13 mouse cellular contexts compared by ENCODE assay signal in the genomic region with DNA sequence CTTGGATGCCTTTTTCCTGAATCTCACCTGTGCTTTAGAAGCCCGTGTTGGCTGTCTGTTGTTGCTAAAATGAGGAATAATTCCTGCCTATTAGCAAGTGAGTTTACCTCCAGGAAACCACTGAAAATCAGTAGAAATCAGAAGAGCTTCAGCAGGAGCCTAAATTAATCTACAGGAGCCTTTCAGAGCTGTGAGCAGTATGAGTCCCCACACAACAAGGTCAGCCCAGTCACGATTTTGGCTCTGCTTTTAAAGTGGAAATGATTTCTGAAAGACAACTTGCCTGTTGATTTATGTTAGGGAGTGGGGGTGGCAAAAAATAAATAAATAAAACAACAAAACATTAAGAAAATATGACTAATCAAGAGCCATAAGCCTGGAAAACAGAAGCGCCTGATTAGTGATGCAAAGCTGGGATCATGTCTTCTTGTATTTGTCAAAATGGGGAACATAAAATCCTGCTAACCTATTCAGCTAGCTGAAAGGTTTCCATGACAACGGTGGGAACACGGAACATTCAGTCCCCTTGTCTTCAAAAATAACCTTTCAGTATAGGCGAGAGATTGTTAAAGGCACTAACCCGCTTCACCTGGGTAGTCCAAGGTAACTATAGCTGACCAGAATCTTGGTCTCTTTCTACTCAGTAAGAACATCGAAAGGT.
DNase-seq lines count a peak whose midpoint lies in the region; ATAC-seq and TF ChIP-seq lines count a peak whose summit lies in the region.
"Had no signal": no experiment of that assay in that cellular context is flagged by ENCODE, and none has a peak within 500 bp of the region (broad histone marks: within the 10 kb centered on the region; RNA-seq: fewer than 3 reads in every experiment).

No protein-coding gene starts in this region.

- TF ChIP-seq CTCF in MEL (IDR thresholded peaks at IDR 0.05 in 2 of 3, conservative IDR thresholded peaks at IDR 0.05 in 1 of 3; ENCODE audit: control insufficient read depth in 1 of 3, insufficient read depth in 1 of 3, low read depth in 2 of 3, low read length in 3 of 3, poor library complexity in 1 of 3, severe bottlenecking in 1 of 3) = no peak

- H3K27ac ChIP-seq in hindbrain, embryonic 16.5 days (ENCODE audit: low read depth, low read length) = 0 out of 2 replicates have a peak overlapping the region, but pooled peaks have one; percentile 48
- no peak overlapping the region for H3K27ac ChIP-seq in hindbrain, embryonic 12.5 days
- no peak overlapping the region for H3K27ac ChIP-seq in MEL (ENCODE audit: control insufficient read depth, low read depth, low read length)
- no peak overlapping the region for H3K27ac ChIP-seq in liver, embryonic 11.5 days (ENCODE audit: low read depth, low read length)
- H3K27ac ChIP-seq: embryonic facial prominence, embryonic 15.5 days; lung, embryonic 15.5 days had no signal

- 48% methylated on average over 8 of the region's 8 CpGs for whole genome bisulfite sequencing in hindbrain, embryonic 16.5 days
- WGBS in hindbrain, embryonic 12.5 days = 70% methylated on average over 8 of the region's 8 CpGs
- 77% methylated on average over 8 of the region's 8 CpGs for WGBS in liver, embryonic 11.5 days

- H3K9ac ChIP-seq in hindbrain, embryonic 16.5 days (ENCODE audit: low read depth, low read length) = no peak overlapping the region
- no peak overlapping the region for H3K9ac ChIP-seq in hindbrain, embryonic 12.5 days
- H3K9ac ChIP-seq in MEL (ENCODE audit: control insufficient read depth, low read depth, low read length, poor library complexity, severe bottlenecking) = no peak overlapping the region
- H3K9ac ChIP-seq in liver, embryonic 11.5 days (ENCODE audit: low read depth, low read length) = no peak overlapping the region
- H3K9ac ChIP-seq: embryonic facial prominence, embryonic 15.5 days; lung, embryonic 15.5 days had no signal

- H3K4me2 ChIP-seq in hindbrain, embryonic 16.5 days (ENCODE audit: low read length) = no peak overlapping the region
- H3K4me2 ChIP-seq in hindbrain, embryonic 12.5 days (replicated peaks) = no peak overlapping the region
- no peak overlapping the region for H3K4me2 ChIP-seq in liver, embryonic 11.5 days
- H3K4me2 ChIP-seq: embryonic facial prominence, embryonic 15.5 days; lung, embryonic 15.5 days had no signal

- intact Hi-C loops in left cerebral cortex, postnatal 36 days (cut with DNase I) = loop anchor here (10.0 kb wide), 1 partner anchor 95 kb away; no protein-coding TSS in a partner anchor

- no peaks in the 10 kb centered on the region for H3K27me3 ChIP-seq in hindbrain, embryonic 16.5 days (replicated peaks; ENCODE audit: control insufficient read depth, insufficient read depth, low read length)
- no peaks in the 10 kb centered on the region for H3K27me3 ChIP-seq in hindbrain, embryonic 12.5 days
- H3K27me3 ChIP-seq in MEL (ENCODE audit: control insufficient read depth in 1 of 2, insufficient read depth in 2 of 2, low read length in 2 of 2) = no peaks in the 10 kb centered on the region
- no peaks in the 10 kb centered on the region for H3K27me3 ChIP-seq in liver, embryonic 11.5 days (replicated peaks; ENCODE audit: control insufficient read depth, insufficient read depth, low read length)
- H3K27me3 ChIP-seq: embryonic facial prominence, embryonic 15.5 days; lung, embryonic 15.5 days had no signal

- no peaks in the 10 kb centered on the region for H3K79me2 ChIP-seq in MEL (ENCODE audit: control insufficient read depth, insufficient read depth, low read length, poor library complexity)

- H3K36me3 ChIP-seq in hindbrain, embryonic 16.5 days (ENCODE audit: control insufficient read depth, insufficient read depth, low read length) = no peaks in the 10 kb centered on the region
- no peaks in the 10 kb centered on the region for H3K36me3 ChIP-seq in hindbrain, embryonic 12.5 days
- H3K36me3 ChIP-seq in MEL (ENCODE audit: control insufficient read depth in 1 of 2, insufficient read depth in 2 of 2, low read length in 2 of 2) = no peaks in the 10 kb centered on the region
- H3K36me3 ChIP-seq in liver, embryonic 11.5 days (ENCODE audit: control insufficient read depth, insufficient read depth, low read length) = no peaks in the 10 kb centered on the region
- H3K36me3 ChIP-seq: embryonic facial prominence, embryonic 15.5 days; lung, embryonic 15.5 days had no signal

- peak; percentile 2 for DNase-seq in MEL (ENCODE audit: low read depth, low spot score)
- DNase-seq in brain, embryonic 18.5 days (ENCODE audit: low read depth, low spot score) = peak; percentile 52
- peak; percentile 30 to 42 for DNase-seq in left cerebral cortex, postnatal 36 days (ENCODE audit: low spot score in 2 of 2)
- DNase-seq in ovary, adult 18-20 months (ENCODE audit: low spot score) = no peak
- no peak for DNase-seq in B cell, adult 2 months
- DNase-seq in liver, embryonic 11.5 days (ENCODE audit: low spot score) = no peak
- DNase-seq: cerebellum, adult 11-12 months; gastrocnemius, postnatal 25 days; heart, postnatal 10 days had no signal

- TF ChIP-seq POLR2A in MEL (IDR thresholded peaks at IDR 0.05; ENCODE audit: control insufficient read depth in 1 of 2, insufficient read depth in 1 of 2, low read depth in 1 of 2, low read length in 2 of 2, poor library complexity in 1 of 2) = no peak

- peaks cover 8% of the 10 kb centered on the region for H3K4me1 ChIP-seq in hindbrain, embryonic 16.5 days (ENCODE audit: control insufficient read depth, insufficient read depth, low read depth, low read length)
- no peaks in the 10 kb centered on the region for H3K4me1 ChIP-seq in hindbrain, embryonic 12.5 days
- H3K4me1 ChIP-seq in MEL (ENCODE audit: control insufficient read depth in 1 of 2, insufficient read depth in 2 of 2, low read length in 2 of 2) = no peaks in the 10 kb centered on the region
- no peaks in the 10 kb centered on the region for H3K4me1 ChIP-seq in liver, embryonic 11.5 days (replicated peaks; ENCODE audit: control insufficient read depth, insufficient read depth, low read length)
- H3K4me1 ChIP-seq: embryonic facial prominence, embryonic 15.5 days; lung, embryonic 15.5 days had no signal

- peak; percentile 49; the same call in 1 of the 2 replicates for ATAC-seq in hindbrain, embryonic 16.5 days
- ATAC-seq in hindbrain, embryonic 12.5 days (ENCODE audit: low FRiP score) = no peak
- ATAC-seq in liver, embryonic 11.5 days (replicated peaks; ENCODE audit: low FRiP score) = no peak

- no peaks in the 10 kb centered on the region for H3K9me3 ChIP-seq in hindbrain, embryonic 16.5 days (ENCODE audit: control insufficient read depth, low read length)
- H3K9me3 ChIP-seq in hindbrain, embryonic 12.5 days (replicated peaks) = no peaks in the 10 kb centered on the region
- H3K9me3 ChIP-seq in MEL (replicated peaks; ENCODE audit: insufficient read depth, low read length) = no peaks in the 10 kb centered on the region
- H3K9me3 ChIP-seq in liver, embryonic 11.5 days (ENCODE audit: control insufficient read depth, low read length) = no peaks in the 10 kb centered on the region
- H3K9me3 ChIP-seq: embryonic facial prominence, embryonic 15.5 days; lung, embryonic 15.5 days had no signal

- TF ChIP-seq EP300 in MEL (IDR thresholded peaks at IDR 0.05; ENCODE audit: low read depth in 1 of 2, low read length in 2 of 2) = no peak

- no peak overlapping the region for H3K4me3 ChIP-seq in hindbrain, embryonic 16.5 days (ENCODE audit: low read length)
- H3K4me3 ChIP-seq in hindbrain, embryonic 12.5 days = no peak overlapping the region
- H3K4me3 ChIP-seq in MEL (ENCODE audit: control insufficient read depth in 1 of 2, insufficient read depth in 1 of 2, low read depth in 2 of 2, low read length in 2 of 2) = no peak overlapping the region
- H3K4me3 ChIP-seq in liver, embryonic 11.5 days (ENCODE audit: low read depth, low read length) = no peak overlapping the region
- H3K4me3 ChIP-seq: embryonic facial prominence, embryonic 15.5 days; lung, embryonic 15.5 days had no signal

- no peak for TF ChIP-seq RAD21 in MEL (IDR thresholded peaks at IDR 0.05; ENCODE audit: low read depth, low read length)

TF ChIP-seq in MEL, 35 proteins besides CTCF, POLR2A, EP300 and RAD21:
- TF ChIP-seq RCOR1 (IDR thresholded peaks at IDR 0.05; ENCODE audit: low read depth, low read length) (no peak), MXI1 (IDR thresholded peaks at IDR 0.05; ENCODE audit: low read depth, low read length) (no peak), MYB (IDR thresholded peaks at IDR 0.05; ENCODE audit: low read depth, low read length) (no peak), TAL1 (IDR thresholded peaks at IDR 0.05; ENCODE audit: low read length) (no peak), GATA1 (IDR thresholded peaks at IDR 0.05; ENCODE audit: low read depth, low read length) (no peak)

Comparison
In these comparisons a context has a peak if more than half of its experiments do, and no peak if none do; other contexts are left out.
1. DNase-seq: peak in MEL (single experiment), brain, embryonic 18.5 days (single experiment) and left cerebral cortex, postnatal 36 days (2 of 2); none in ovary, adult 18-20 months (single experiment), B cell, adult 2 months (0 of 2) and liver, embryonic 11.5 days (single experiment).